Mouse (Mus musculus): ENCODE measurements around the gene Lgi4.

DNA sequence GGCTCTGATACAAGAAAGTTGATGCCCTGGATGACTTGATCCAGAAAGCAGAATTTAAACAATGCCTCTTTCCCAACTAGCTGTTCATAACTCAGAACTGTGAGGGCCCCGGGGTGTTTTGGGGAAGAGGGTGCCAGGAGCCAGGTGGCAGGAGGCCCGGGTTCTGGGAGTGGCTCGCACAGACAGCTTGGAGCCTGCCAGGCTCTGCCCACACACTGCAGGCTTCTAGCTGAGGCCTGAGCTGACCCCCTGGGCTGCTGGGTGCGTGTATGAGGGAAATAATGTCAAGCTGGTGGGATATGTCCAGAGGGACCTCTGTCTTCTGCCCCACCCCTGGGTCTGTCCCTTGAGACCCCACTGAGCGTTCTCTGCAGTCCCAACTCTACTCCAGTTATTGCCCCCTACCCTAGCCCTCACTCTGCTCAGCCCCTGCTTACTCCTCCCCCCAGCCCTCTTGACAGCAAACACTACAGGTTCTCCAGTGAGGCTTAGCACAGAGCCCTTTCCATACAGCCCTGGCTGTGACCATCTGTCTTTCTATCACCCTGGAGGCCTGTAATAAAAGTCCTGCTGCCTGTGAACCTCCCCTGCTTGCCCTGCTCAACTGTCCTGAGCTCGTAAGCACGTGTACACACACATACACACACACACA is 15.0 kb downstream of the Lgi4 start:
- TF ChIP-seq CTCF (IDR thresholded peaks at IDR 0.05; ENCODE audit: low read depth, low read length) (no peak), GATA1 (IDR thresholded peaks at IDR 0.05; ENCODE audit: borderline replicate concordance, low read length) (no peak), GATA2 (IDR thresholded peaks at IDR 0.05; ENCODE audit: borderline replicate concordance, low read depth, low read length) (no peak), TAL1 (conservative IDR thresholded peaks at IDR 0.05; ENCODE audit: low read depth, low read length) (no peak)
